Mouse (Mus musculus) MEL (cell line): ENCODE results near the gene Ypel3. TPM values are rescaled to one million over a fixed set of nuclear protein-coding genes. Genes with fewer than 3 reads are reported as not detected.

Experiments used
- DNase-seq: peaks from one replicate; pipeline ENCODE4 v3.0.0; 2011; ENCODE audit warnings: low read depth, low spot score
- H3K27ac ChIP-seq: 2 replicates; pipeline ENCODE4 v1.5.1; 2012; ENCODE audit warnings: low read depth, mild to moderate bottlenecking, control low read depth, low read length, moderate library complexity; ENCODE audit not compliant: control insufficient read depth
- H3K27me3 ChIP-seq, 2 experiments: fragments of 150-350 bp in 1 of 2; sonication (generic) in 1 of 2; 2 replicates each; pipeline ENCODE4 v1.6.1; 2012; ENCODE audit warnings: low read length in 2 of 2, mild to moderate bottlenecking in 2 of 2, improper control_type of control experiment in 1 of 2, moderate library complexity in 1 of 2; ENCODE audit not compliant: insufficient read depth in 2 of 2, control insufficient read depth in 1 of 2
- H3K36me3 ChIP-seq, 2 experiments: 2 replicates each; pipeline ENCODE4 v1.6.1; 2012 to 2014; ENCODE audit warnings: low read length in 2 of 2, improper control_type of control experiment in 1 of 2, inconsistent platforms in 1 of 2, mild to moderate bottlenecking in 1 of 2; ENCODE audit not compliant: insufficient read depth in 2 of 2, control insufficient read depth in 1 of 2
- H3K4me1 ChIP-seq, 2 experiments: fragments of 150-350 bp in 1 of 2; sonication (generic) in 1 of 2; 2 replicates each; pipeline ENCODE4 v1.6.1; 2012; ENCODE audit warnings: low read length in 2 of 2, improper control_type of control experiment in 1 of 2, mild to moderate bottlenecking in 1 of 2; ENCODE audit not compliant: insufficient read depth in 2 of 2, control insufficient read depth in 1 of 2
- H3K4me3 ChIP-seq, 2 experiments: fragments of 150-350 bp in 1 of 2; sonication (generic) in 1 of 2; 2 replicates each; pipeline ENCODE4 v1.5.1; 2012; ENCODE audit warnings: low read depth in 2 of 2, low read length in 2 of 2, mild to moderate bottlenecking in 2 of 2, moderate library complexity in 2 of 2, control low read depth in 1 of 2, improper control_type of control experiment in 1 of 2; ENCODE audit not compliant: control insufficient read depth in 1 of 2, insufficient read depth in 1 of 2
- H3K79me2 ChIP-seq: 2 replicates; pipeline ENCODE4 v1.6.1; 2012; ENCODE audit warnings: mild to moderate bottlenecking, low read length, moderate library complexity; ENCODE audit not compliant: control insufficient read depth, poor library complexity, insufficient read depth
- H3K9ac ChIP-seq: 2 replicates; pipeline ENCODE4 v1.6.1; 2012; ENCODE audit warnings: low read depth, mild to moderate bottlenecking, control low read depth, low read length, moderate library complexity; ENCODE audit not compliant: control insufficient read depth, poor library complexity, severe bottlenecking
- H3K9me3 ChIP-seq: fragments of 150-350 bp; sonication (generic); replicated peaks from 2 replicates; pipeline ENCODE4 v1.6.1; 2012; ENCODE audit warnings: mild to moderate bottlenecking, low read length, improper control_type of control experiment, moderate library complexity; ENCODE audit not compliant: insufficient read depth
- CHD1 ChIP-seq: IDR thresholded peaks from 2 replicates; pipeline ENCODE4 v1.6.1; 2012; ENCODE audit warnings: low read depth, mild to moderate bottlenecking, inconsistent platforms, low read length, improper control_type of control experiment
- CTCF ChIP-seq, 3 experiments: IDR thresholded peaks in 2 of 3; conservative IDR thresholded peaks in 1 of 3; 2 replicates each; pipeline ENCODE4 v1.5.1; 2011 to 2012; ENCODE audit warnings: low read length in 3 of 3, low read depth in 2 of 3, mild to moderate bottlenecking in 2 of 3, improper control_type of control experiment in 1 of 3, inconsistent platforms in 1 of 3, mixed read lengths in 1 of 3, moderate library complexity in 1 of 3; ENCODE audit not compliant: control insufficient read depth in 1 of 3, insufficient read depth in 1 of 3, poor library complexity in 1 of 3, severe bottlenecking in 1 of 3
- GABPA ChIP-seq: IDR thresholded peaks from 2 replicates; pipeline ENCODE4 v1.6.1; 2012; ENCODE audit warnings: low read depth, mild to moderate bottlenecking, inconsistent platforms, low read length, improper control_type of control experiment, moderate library complexity
- GATA1 ChIP-seq: IDR thresholded peaks from 2 replicates; pipeline ENCODE4 v1.6.1; 2011; ENCODE audit warnings: low read depth, low read length, improper control_type of control experiment
- MXI1 ChIP-seq: IDR thresholded peaks from 2 replicates; pipeline ENCODE4 v1.6.1; 2011; ENCODE audit warnings: mild to moderate bottlenecking, low read depth, low read length, improper control_type of control experiment
- MYB ChIP-seq: IDR thresholded peaks from 2 replicates; pipeline ENCODE4 v1.6.1; 2011; ENCODE audit warnings: mild to moderate bottlenecking, low read depth, low read length, improper control_type of control experiment
- MYC ChIP-seq: IDR thresholded peaks from 2 replicates; pipeline ENCODE4 v1.6.1; 2011; ENCODE audit warnings: low read depth, mild to moderate bottlenecking, low read length, improper control_type of control experiment, moderate library complexity
- NRF1 ChIP-seq: IDR thresholded peaks from 2 replicates; pipeline ENCODE4 v1.6.1; 2014; ENCODE audit warnings: low read depth, mild to moderate bottlenecking, inconsistent platforms, low read length, improper control_type of control experiment, moderate library complexity; ENCODE audit not compliant: poor library complexity, insufficient read depth, severe bottlenecking
- POLR2A ChIP-seq, 2 experiments: IDR thresholded peaks; 2 replicates each; pipeline ENCODE4 v1.6.1; 2011 to 2012; ENCODE audit warnings: low read length in 2 of 2, mild to moderate bottlenecking in 2 of 2, control low read depth in 1 of 2, improper control_type of control experiment in 1 of 2, low read depth in 1 of 2, moderate library complexity in 1 of 2; ENCODE audit not compliant: control insufficient read depth in 1 of 2, insufficient read depth in 1 of 2, poor library complexity in 1 of 2
- POLR2AphosphoS2 ChIP-seq: IDR thresholded peaks from 2 replicates; pipeline ENCODE4 v1.6.1; 2011; ENCODE audit warnings: low read length, improper control_type of control experiment
- POLR2AphosphoS5 ChIP-seq: IDR thresholded peaks from 2 replicates; pipeline ENCODE4 v1.6.1; 2012; ENCODE audit warnings: low read depth, borderline replicate concordance, mild to moderate bottlenecking, inconsistent platforms, low read length, moderate library complexity, mixed read lengths
- SIN3A ChIP-seq: IDR thresholded peaks from 2 replicates; pipeline ENCODE4 v1.6.1; 2012; ENCODE audit warnings: low read length, improper control_type of control experiment, inconsistent platforms
- TBP ChIP-seq: IDR thresholded peaks from 2 replicates; pipeline ENCODE4 v1.8.0; 2011; ENCODE audit warnings: low read depth, low read length, improper control_type of control experiment
- TCF12 ChIP-seq: IDR thresholded peaks from 2 replicates; pipeline ENCODE4 v1.6.1; 2014; ENCODE audit warnings: low read depth, mild to moderate bottlenecking, inconsistent platforms, low read length, improper control_type of control experiment, moderate library complexity
- UBTF ChIP-seq: IDR thresholded peaks from 2 replicates; pipeline ENCODE4 v1.6.1; 2012; ENCODE audit warnings: low read depth, mild to moderate bottlenecking, inconsistent platforms, low read length, improper control_type of control experiment, moderate library complexity, borderline replicate concordance; ENCODE audit not compliant: insufficient read depth
- ZC3H11A ChIP-seq: IDR thresholded peaks from 2 replicates; pipeline ENCODE4 v1.6.1; 2012; ENCODE audit warnings: low read depth, mild to moderate bottlenecking, inconsistent platforms, low read length, improper control_type of control experiment
- ZKSCAN1 ChIP-seq: IDR thresholded peaks from 2 replicates; pipeline ENCODE4 v1.6.1; 2012; ENCODE audit warnings: low read depth, mild to moderate bottlenecking, inconsistent platforms, low read length, improper control_type of control experiment, moderate library complexity
- ZNF384 ChIP-seq: IDR thresholded peaks from 2 replicates; pipeline ENCODE4 v1.6.1; 2012; ENCODE audit warnings: low read depth, mild to moderate bottlenecking, inconsistent platforms, low read length, improper control_type of control experiment
- polyA plus RNA-seq, 2 experiments: library from polyadenylated mRNA; stranded (reverse) in 1 of 2; unstranded in 1 of 2; fragments of >175 nt in 1 of 2; fragments of >200 nt in 1 of 2; gene quantifications; 2 replicates each; pipeline versions ENCODE4 v1.2.1 to v1.2.4; 2012; ENCODE audit warnings: low replicate concordance in 2 of 2, low read depth in 1 of 2; ENCODE audit not compliant: insufficient read length in 2 of 2, insufficient read depth in 1 of 2, missing spikeins in 1 of 2
- total RNA-seq: library from RNA; depleted of rRNA; stranded (reverse); fragments of 300-350 nt; gene quantifications from 2 replicates; pipeline ENCODE4 v1.2.3, GENCODE M21; 2012

Ypel3 gene
- total and polyA plus RNA-seq, 3 experiments: 2.1 to 12.6 TPM; not detected in 1

DNA sequence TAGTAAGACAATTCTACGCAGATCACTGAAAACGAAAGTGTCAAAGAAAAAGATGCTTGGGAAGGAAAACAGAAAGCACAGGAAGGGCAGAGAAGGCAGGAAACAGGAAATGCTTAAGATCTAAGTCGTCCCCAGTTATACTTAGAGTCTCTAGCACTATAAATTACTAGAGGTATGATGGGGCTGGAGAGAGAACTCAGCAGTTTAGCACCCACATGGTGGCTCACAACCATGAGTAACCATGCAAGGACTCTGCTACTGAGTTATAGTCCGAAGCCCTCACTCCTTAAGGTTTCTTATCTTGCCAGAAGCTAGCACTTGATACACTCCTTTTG, 17.5 kb downstream of the Ypel3 start (continued):
- TF ChIP-seq POLR2AphosphoS5: no peak

DNA sequence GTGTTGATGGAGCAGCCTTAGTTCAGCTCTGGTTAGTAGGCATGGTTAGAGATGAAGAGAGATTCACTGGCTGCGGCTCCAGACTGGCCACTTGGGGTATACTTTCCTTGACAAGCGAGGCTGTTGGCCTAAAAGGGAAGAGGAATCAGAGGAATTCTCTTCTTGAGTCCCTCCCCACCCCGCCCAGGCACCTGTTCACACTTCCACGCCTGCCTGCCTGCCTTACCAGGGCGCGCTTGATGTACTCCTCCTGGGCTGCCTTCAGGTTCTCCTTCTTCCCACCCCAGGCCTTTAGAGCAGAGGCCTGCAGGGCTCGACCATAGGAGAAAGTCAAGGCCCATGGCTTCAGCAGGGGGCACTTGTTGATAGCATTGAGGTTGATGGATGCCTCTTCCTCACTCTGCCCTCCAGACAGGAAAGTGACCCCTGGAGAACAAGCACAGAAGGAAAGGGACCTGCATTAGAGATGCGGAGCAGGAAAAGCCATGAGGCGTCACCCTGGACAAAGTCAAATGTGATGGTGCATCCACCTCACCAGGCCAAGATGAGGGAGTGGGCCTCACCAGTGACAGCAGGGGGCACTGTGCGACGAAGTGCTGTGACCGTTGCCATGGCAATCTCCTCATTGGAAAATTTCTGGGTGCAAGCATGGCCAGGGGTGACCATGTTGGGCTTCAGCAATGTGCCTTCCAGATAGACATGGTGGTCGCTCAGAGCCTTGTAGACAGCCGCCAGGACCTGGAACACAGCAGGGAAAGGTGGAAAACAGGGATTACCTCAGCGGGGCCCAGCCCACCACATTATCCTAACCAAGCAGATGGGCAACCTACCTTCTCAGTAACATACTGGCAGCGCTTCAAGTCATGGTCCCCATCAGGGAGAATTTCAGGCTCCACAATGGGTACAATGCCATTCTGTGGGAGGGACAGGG, 18.9 kb downstream of the Ypel3 start:
- Histone ChIP-seq H3K9ac (no peak overlapping the region), H3K36me3 (peaks cover 13 to 29% of the 10 kb centered on the region in 2 experiments), H3K27me3 (no peaks in the 10 kb centered on the region), H3K79me2 (peaks cover 48% of the 10 kb centered on the region), H3K4me3 (no peak overlapping the region; a peak in 1 of 4 replicates), H3K4me1 (peaks cover 0 to 26% of the 10 kb centered on the region in 2 experiments; a peak in 3 of 4 replicates), H3K9me3 (no peaks in the 10 kb centered on the region), H3K27ac (no peak overlapping the region)
- TF ChIP-seq CHD1 (0 out of 2 replicates have a peak, but pooled peaks have one; percentile 1), POLR2AphosphoS5 (no peak), CTCF (IDR thresholded peaks at IDR 0.05 in 2 of 3, conservative IDR thresholded peaks at IDR 0.05 in 1 of 3; ENCODE audit: control insufficient read depth in 1 of 3, insufficient read depth in 1 of 3, low read depth in 2 of 3, low read length in 3 of 3, poor library complexity in 1 of 3, severe bottlenecking in 1 of 3) (peak; percentile 9 to 49 (median 24); a peak in 4 of 6 replicates), SIN3A (peak; percentile 35; the same call in 1 of the 2 replicates)
- no peak for DNase-seq

DNA sequence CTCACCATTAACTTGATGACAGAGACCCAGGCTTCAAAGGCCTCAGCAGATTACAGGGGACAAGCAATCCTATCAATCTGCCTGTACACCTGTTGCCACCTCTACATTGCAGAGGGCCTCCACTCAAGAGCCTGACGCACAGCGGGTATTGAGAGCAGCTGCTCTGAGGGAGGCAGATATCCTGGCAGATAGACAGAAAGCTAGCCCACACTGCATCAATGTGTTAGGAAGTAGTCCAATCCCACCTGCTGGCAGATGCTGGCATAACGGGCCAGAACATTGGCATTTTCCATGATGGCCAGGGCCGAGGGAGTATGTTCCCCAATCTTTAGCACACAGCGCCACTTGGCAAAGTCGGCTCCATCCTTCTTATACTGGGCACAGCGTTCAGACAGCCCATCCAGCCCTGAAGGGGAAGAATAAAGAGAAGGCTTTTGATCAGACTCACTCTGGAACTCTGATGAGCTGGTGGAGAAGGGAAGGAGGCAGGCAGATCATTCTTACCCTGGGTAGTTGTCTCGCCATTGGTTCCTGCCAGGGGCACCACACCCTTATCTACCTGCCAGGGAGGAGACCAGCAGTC, 19.7 kb downstream of the Ypel3 start:
- peak overlapping the region; percentile 87 to 95 for H3K4me3 ChIP-seq
- peaks cover 2 to 28% of the 10 kb centered on the region in 2 experiments for H3K4me1 ChIP-seq
- TF ChIP-seq POLR2AphosphoS2: peak; percentile 45; the same call in 1 of the 2 replicates
- TF ChIP-seq MXI1: no peak
- peak in 2 of 3 experiments; percentile 19 to 23; a peak in 1 of 6 replicates for TF ChIP-seq CTCF (IDR thresholded peaks at IDR 0.05 in 2 of 3, conservative IDR thresholded peaks at IDR 0.05 in 1 of 3; ENCODE audit: control insufficient read depth in 1 of 3, insufficient read depth in 1 of 3, low read depth in 2 of 3, low read length in 3 of 3, poor library complexity in 1 of 3, severe bottlenecking in 1 of 3)
- DNase-seq: peak; percentile 54
- no peak overlapping the region for H3K27ac ChIP-seq
- H3K9me3 ChIP-seq: no peaks in the 10 kb centered on the region
- H3K27me3 ChIP-seq: no peaks in the 10 kb centered on the region
- H3K36me3 ChIP-seq: peaks cover 13 to 32% of the 10 kb centered on the region in 2 experiments
- peaks cover 43% of the 10 kb centered on the region for H3K79me2 ChIP-seq
- peak overlapping the region; percentile 96 for H3K9ac ChIP-seq

GRCm38 (mm10) chr7:126797411-126798126, 20.8 kb downstream of the Ypel3 start, which contains the start of gene Fam57b:
TSS of gene Fam57b (plus strand) at chr7:126797668.
- Histone ChIP-seq H3K4me3 (peak within 1 kb of the TSS; percentile 87 to 95), H3K36me3 (peaks cover 13 to 42% of the 10 kb centered on the region in 2 experiments), H3K4me1 (peaks cover 14 to 39% of the 10 kb centered on the region in 2 experiments), H3K27ac (peak within 1 kb of the TSS; percentile 94), H3K9ac (peak within 1 kb of the TSS; percentile 96), H3K9me3 (no peaks in the 10 kb centered on the region), H3K27me3 (no peaks in the 10 kb centered on the region), H3K79me2 (peaks cover 35% of the 10 kb centered on the region)
- DNase-seq: peak; percentile 72
- TF ChIP-seq ZC3H11A: no peak
- TF ChIP-seq MYC: no peak
- TF ChIP-seq NRF1: no peak
- TF ChIP-seq TCF12: no peak
- TF ChIP-seq ZKSCAN1: no peak
- TF ChIP-seq MXI1: no peak
- TF ChIP-seq MYB: no peak
- peak in 1 of 2 experiments; percentile 48; a peak in 2 of 4 replicates for TF ChIP-seq POLR2A (IDR thresholded peaks at IDR 0.05; ENCODE audit: control insufficient read depth in 1 of 2, insufficient read depth in 1 of 2, low read depth in 1 of 2, low read length in 2 of 2, poor library complexity in 1 of 2)
- TF ChIP-seq GABPA: no peak
- no peak for TF ChIP-seq ZNF384
- TF ChIP-seq GATA1: no peak
- TF ChIP-seq TBP: no peak
- TF ChIP-seq POLR2AphosphoS5: no peak
- TF ChIP-seq UBTF: no peak
